Mouse (Mus musculus): ENCODE measurements around the gene Id3. TPM values are rescaled to one million over a fixed set of nuclear protein-coding genes. Genes with fewer than 3 reads are reported as not detected.

Gene Id3
- polyA plus RNA-seq, 1 experiment from 2014 or later: 261 TPM

- Histone ChIP-seq H3K4me2 (peak overlapping the region; percentile 82), H3K9ac (peak overlapping the region; percentile 52), H3K9me3 (replicated peaks) (no peaks in the 10 kb centered on the region), H3K27me3 (no peaks in the 10 kb centered on the region), H3K27ac (peak overlapping the region; percentile 90), H3K4me1 (replicated peaks) (peaks cover 64% of the 10 kb centered on the region), H3K36me3 (no peaks in the 10 kb centered on the region), H3K4me3 (peak overlapping the region; percentile 67)
- WGBS: 17% methylated on average over 17 of the region's 17 CpGs
- no peak for ATAC-seq (replicated peaks; ENCODE audit: insufficient number of reproducible peaks, insufficient read depth, low FRiP score, low read depth)
These were observed 767 bp upstream of the Id3 start for GRCm38 (mm10) chr4:136142267-136143192.

- H3K4me3 ChIP-seq: peak overlapping the region; percentile 67
- H3K9ac ChIP-seq: peak overlapping the region; percentile 73
- H3K4me2 ChIP-seq: peak overlapping the region; percentile 82
- H3K27ac ChIP-seq: peak overlapping the region; percentile 90
- H3K27me3 ChIP-seq: no peaks in the 10 kb centered on the region
- H3K9me3 ChIP-seq (replicated peaks): no peaks in the 10 kb centered on the region
- H3K36me3 ChIP-seq: no peaks in the 10 kb centered on the region
- H3K4me1 ChIP-seq (replicated peaks): peaks cover 66% of the 10 kb centered on the region
- WGBS: under 1% methylated on average over 50 of the region's 50 CpGs
- peak; percentile 10; the same call in 1 of the 2 replicates for ATAC-seq (replicated peaks; ENCODE audit: insufficient number of reproducible peaks, insufficient read depth, low FRiP score, low read depth)
These were observed 1.0 kb downstream of the Id3 start for GRCm38 (mm10) chr4:136144126-136144926.

- peak overlapping the region; percentile 67 for H3K4me3 ChIP-seq
- H3K9me3 ChIP-seq (replicated peaks): no peaks in the 10 kb centered on the region
- H3K4me2 ChIP-seq: peak overlapping the region; percentile 82
- no peak for ATAC-seq (replicated peaks; ENCODE audit: insufficient number of reproducible peaks, insufficient read depth, low FRiP score, low read depth)
- H3K27me3 ChIP-seq: no peaks in the 10 kb centered on the region
- H3K4me1 ChIP-seq (replicated peaks): peaks cover 60% of the 10 kb centered on the region
- H3K9ac ChIP-seq: peak overlapping the region; percentile 73
- peak overlapping the region; percentile 90 for H3K27ac ChIP-seq
- H3K36me3 ChIP-seq: no peaks in the 10 kb centered on the region
- 5% methylated on average over 11 of the region's 11 CpGs for WGBS
These were observed 1.6 kb downstream of the Id3 start for GRCm38 (mm10) chr4:136144927-136145292.

DNA sequence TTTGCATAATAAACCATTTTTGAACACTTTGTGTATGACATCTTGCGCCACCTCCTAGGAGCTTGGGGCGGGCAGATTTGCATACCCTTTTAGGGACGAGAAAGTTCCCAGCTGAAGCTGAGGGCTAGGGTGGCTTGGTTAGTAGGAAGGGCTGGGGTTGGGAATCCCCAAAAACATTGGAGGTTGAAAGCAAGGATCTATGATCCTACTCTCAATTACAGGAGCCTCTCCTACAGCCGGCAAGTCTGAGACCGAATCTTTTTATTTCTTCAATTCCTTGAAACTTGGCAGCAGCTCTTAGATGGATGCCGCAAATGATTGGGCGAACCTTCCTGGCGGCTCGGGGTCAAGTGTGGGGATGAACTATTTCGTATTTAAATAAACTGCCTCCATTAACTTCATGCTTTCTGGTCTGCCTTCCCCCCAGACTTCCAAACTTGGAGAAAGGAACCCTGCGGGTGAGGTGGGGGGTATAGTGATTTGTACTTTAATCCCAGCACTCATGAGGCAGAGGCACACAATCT lies 2.1 kb downstream of the Id3 start:
- peak overlapping the region; percentile 67 for H3K4me3 ChIP-seq
- no peaks in the 10 kb centered on the region for H3K9me3 ChIP-seq (replicated peaks)
- peak overlapping the region; percentile 82 for H3K4me2 ChIP-seq
- no peak for ATAC-seq (replicated peaks; ENCODE audit: insufficient number of reproducible peaks, insufficient read depth, low FRiP score, low read depth)
- no peaks in the 10 kb centered on the region for H3K27me3 ChIP-seq
- WGBS: 29% methylated on average over 11 of the region's 11 CpGs
- H3K4me1 ChIP-seq (replicated peaks): peaks cover 58% of the 10 kb centered on the region
- H3K9ac ChIP-seq: peak overlapping the region; percentile 73
- no peaks in the 10 kb centered on the region for H3K36me3 ChIP-seq
- H3K27ac ChIP-seq: peak overlapping the region; percentile 90

DNA sequence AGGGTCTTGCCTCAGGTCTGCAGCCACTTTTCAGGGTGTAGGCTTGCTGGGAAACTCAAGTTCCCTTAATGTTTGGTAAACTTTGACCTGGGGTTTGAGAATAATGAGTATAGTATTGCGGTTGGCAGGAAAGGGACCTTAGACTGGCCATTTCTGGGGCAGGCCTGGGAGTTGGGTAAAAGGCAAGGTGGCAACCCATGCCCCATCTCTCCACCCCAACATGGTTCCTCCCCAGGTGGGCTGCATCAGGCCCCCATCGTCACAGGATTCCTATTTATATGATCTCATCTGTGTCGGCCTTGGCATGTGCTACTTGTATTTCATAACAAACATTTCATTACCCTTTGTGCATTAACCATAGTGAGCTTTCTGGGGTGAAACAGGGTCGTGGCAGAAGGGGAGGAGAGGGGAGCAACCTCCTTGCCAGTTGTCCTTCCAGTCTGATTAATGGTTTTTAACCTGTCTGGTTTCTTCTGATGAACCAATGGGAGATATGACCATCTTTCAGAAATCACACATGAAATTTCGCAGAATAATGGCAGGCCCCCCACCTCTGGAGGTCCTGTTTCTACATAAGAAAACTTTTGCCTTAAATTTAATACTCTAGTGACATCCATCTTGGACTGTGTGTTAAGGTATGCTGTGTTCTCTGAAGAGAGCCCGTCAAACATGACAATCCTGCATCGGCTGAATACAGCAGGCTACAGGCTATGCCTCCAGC lies 2.9 kb downstream of the Id3 start:
- Histone ChIP-seq H3K27ac (peak overlapping the region; percentile 90), H3K4me1 (replicated peaks) (peaks cover 52% of the 10 kb centered on the region), H3K4me3 (peak overlapping the region; percentile 67), H3K4me2 (peak overlapping the region; percentile 82), H3K9me3 (replicated peaks) (no peaks in the 10 kb centered on the region), H3K36me3 (no peaks in the 10 kb centered on the region), H3K9ac (peak overlapping the region; percentile 73), H3K27me3 (no peaks in the 10 kb centered on the region)
- no peak for ATAC-seq (replicated peaks; ENCODE audit: insufficient number of reproducible peaks, insufficient read depth, low FRiP score, low read depth)
- 38% methylated on average over 7 of the region's 7 CpGs for WGBS

DNA sequence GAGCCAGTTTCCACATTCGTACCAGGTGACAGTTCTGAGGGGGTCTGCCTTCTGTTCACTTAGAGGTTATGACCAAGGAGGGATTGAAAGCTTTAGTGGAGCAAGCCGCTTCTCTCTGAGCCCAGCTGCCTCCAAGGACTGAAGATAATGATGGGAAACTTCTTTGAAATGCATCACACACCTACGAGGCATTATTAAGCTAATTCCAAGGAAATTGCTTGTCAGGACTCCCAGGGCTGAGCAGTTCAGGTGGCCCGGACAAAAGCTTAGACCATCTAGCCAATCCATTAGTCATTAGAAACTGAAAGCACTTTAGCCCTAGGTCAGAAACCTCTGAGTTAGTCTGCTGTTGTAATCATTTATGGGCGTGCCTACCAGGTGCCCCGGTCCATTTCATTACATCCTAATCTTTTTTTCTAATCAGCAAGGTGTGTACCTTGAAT lies 3.4 kb downstream of the Id3 start:
- H3K4me1 ChIP-seq (replicated peaks): peaks cover 48% of the 10 kb centered on the region
- WGBS: 30% methylated on average over 6 of the region's 6 CpGs

DNA sequence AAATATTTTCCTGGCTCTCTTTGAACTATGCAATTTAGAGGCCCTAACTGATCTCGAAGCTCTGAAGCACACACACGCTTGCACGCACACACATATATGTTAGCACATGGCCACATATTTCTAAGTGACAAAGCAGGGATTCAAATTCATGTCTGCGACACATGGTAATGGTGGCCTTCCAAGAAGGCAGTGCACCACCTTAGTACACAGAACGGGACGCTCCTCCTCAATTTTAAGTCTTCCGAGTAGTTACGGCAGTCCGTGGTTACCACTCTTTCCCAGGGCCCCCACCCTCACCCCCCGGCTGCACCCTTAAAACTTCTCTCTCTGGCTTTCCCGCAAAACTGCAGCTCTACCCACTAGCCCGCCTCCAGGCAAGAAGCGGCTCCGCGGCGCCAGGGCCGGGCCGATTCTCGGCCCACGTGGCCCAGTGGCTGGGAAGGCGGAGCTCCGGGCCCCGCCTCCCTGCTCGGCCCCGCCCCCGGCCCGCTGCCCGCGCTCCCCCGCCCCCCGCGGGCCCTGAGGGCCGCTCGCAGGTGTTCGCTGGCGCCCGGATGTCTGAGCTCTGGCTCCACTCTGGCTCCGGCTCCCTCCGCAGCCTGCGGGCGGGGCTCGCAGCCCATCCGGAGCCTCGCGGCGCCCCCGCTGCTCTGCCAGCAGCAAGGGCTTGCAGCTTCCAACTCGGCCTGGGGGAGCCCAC lies 4.3 kb downstream of the Id3 start:
- Histone ChIP-seq H3K4me3 (peak overlapping the region; percentile 67), H3K4me2 (peak overlapping the region; percentile 82), H3K4me1 (replicated peaks) (peaks cover 39% of the 10 kb centered on the region), H3K36me3 (no peaks in the 10 kb centered on the region), H3K9me3 (replicated peaks) (no peaks in the 10 kb centered on the region), H3K27me3 (no peaks in the 10 kb centered on the region), H3K27ac (peak overlapping the region; percentile 90), H3K9ac (peak overlapping the region; percentile 49)
- 2% methylated on average over 45 of the region's 48 CpGs for WGBS
- ATAC-seq (replicated peaks; ENCODE audit: insufficient number of reproducible peaks, insufficient read depth, low FRiP score, low read depth): peak; percentile 77

More for the DNA sequence above, 3.4 kb downstream of the Id3 start:
- no peaks in the 10 kb centered on the region for H3K9me3 ChIP-seq (replicated peaks)
- H3K27me3 ChIP-seq: no peaks in the 10 kb centered on the region
- no peaks in the 10 kb centered on the region for H3K36me3 ChIP-seq
- H3K4me3 ChIP-seq: peak overlapping the region; percentile 67
- peak overlapping the region; percentile 90 for H3K27ac ChIP-seq
- H3K4me2 ChIP-seq: peak overlapping the region; percentile 82
- ATAC-seq (replicated peaks; ENCODE audit: insufficient number of reproducible peaks, insufficient read depth, low FRiP score, low read depth): no peak
- H3K9ac ChIP-seq: peak overlapping the region; percentile 73

DNA sequence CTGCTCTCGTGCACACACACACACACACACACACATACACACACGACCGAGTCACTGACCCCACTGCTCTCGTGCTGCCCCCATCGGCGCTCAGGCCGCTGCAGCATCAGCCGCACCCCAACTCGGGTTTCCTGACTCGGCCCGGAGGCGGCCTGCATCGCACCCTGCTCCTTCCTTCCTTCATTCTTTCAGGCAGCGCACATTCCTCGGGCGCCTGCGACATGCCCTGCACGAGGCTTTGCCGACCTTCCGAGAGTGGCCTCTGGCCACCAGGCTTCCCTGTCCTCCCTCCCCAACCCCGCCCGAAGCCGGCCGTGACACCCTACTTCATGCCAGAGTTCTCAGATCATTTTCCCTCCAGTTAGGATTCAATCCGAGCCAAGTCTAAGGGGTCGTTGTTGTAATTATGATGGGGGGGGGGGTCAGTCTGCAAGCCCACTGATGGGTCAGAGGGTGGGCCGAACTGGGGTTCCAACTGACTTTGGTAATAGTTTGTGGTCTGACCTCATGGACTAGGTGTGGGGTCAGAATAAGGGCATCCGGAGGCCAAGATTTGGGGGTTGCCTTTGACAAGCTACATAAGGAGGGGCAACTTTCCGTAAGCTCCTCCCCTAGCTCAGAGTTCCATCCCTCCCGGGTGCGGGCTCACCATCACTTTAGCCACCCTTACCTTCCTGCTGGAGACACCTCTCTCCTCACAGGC lies 5.2 kb downstream of the Id3 start:
- H3K4me1 ChIP-seq (replicated peaks): peaks cover 33% of the 10 kb centered on the region
- H3K4me3 ChIP-seq: peak overlapping the region; percentile 67
- H3K9me3 ChIP-seq (replicated peaks): no peaks in the 10 kb centered on the region
- 9% methylated on average over 31 of the region's 31 CpGs for WGBS
- H3K36me3 ChIP-seq: no peaks in the 10 kb centered on the region
- no peaks in the 10 kb centered on the region for H3K27me3 ChIP-seq
- peak overlapping the region; percentile 90 for H3K27ac ChIP-seq
- ATAC-seq (replicated peaks; ENCODE audit: insufficient number of reproducible peaks, insufficient read depth, low FRiP score, low read depth): peak; percentile 12
- H3K9ac ChIP-seq: no peak overlapping the region
- peak overlapping the region; percentile 82 for H3K4me2 ChIP-seq

DNA sequence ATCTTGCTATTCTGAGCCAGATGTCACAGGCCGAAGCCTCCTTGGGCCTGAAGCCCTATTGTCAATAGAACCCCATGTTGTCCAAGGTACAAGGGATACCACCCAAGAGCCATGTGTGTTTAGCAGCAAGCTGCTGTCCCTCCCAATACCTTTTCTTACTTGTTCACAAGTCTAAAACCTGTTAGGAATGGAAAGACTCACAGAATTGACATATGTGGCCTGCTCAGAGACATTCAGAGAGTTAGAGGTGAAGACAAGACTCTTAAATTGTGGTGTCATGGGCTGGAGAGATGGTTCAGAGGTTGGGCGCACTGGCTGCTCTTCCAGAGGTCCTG lies 5.7 kb downstream of the Id3 start:
- Histone ChIP-seq H3K27me3 (no peaks in the 10 kb centered on the region), H3K27ac (peak overlapping the region; percentile 90), H3K4me2 (no peak overlapping the region), H3K36me3 (no peaks in the 10 kb centered on the region), H3K4me1 (replicated peaks) (peaks cover 33% of the 10 kb centered on the region), H3K9me3 (replicated peaks) (no peaks in the 10 kb centered on the region), H3K4me3 (no peak overlapping the region), H3K9ac (no peak overlapping the region)
- WGBS: 92% methylated on average over 2 of the region's 2 CpGs
- ATAC-seq (replicated peaks; ENCODE audit: insufficient number of reproducible peaks, insufficient read depth, low FRiP score, low read depth): no peak

- Histone ChIP-seq H3K4me3 (no peak overlapping the region), H3K4me2 (no peak overlapping the region), H3K36me3 (no peaks in the 10 kb centered on the region), H3K4me1 (replicated peaks) (peaks cover 32% of the 10 kb centered on the region), H3K27me3 (no peaks in the 10 kb centered on the region), H3K9me3 (replicated peaks) (no peaks in the 10 kb centered on the region), H3K27ac (0 out of 2 replicates have a peak overlapping the region, but pooled peaks have one; percentile 9), H3K9ac (no peak overlapping the region)
- no peak for ATAC-seq (replicated peaks; ENCODE audit: insufficient number of reproducible peaks, insufficient read depth, low FRiP score, low read depth)
- 31% methylated on average over 3 of the region's 3 CpGs for WGBS
These were observed 6.4 kb downstream of the Id3 start for GRCm38 (mm10) chr4:136149734-136150133.

Data from heart, embryonic 15.5 days (tissue).